Mouse (Mus musculus) layer of hippocampus, adult 2 months (tissue): ENCODE data around the gene Ap4e1. TPM values are rescaled to one million over a fixed set of nuclear protein-coding genes. Genes with fewer than 3 reads are reported as not detected.
"Not testable (repeated sequence)": the region's sequence is repeated elsewhere in the genome, so short reads cannot be mapped to it uniquely, and the experiment has no call there.

Source experiments
- DNase-seq, 2 experiments: peaks; one replicate each; pipeline ENCODE4 v3.0.0; 2022; ENCODE audit warnings: low spot score in 2 of 2
- H3K27ac ChIP-seq: fragments of 200-600 bp; 2 replicates; pipeline ENCODE4 v1.8.1; 2022
- H3K4me3 ChIP-seq: fragments of 200-600 bp; 2 replicates; pipeline ENCODE4 v1.8.1; 2022; ENCODE audit warnings: mild to moderate bottlenecking
- CTCF ChIP-seq: fragments of 200-600 bp; conservative IDR thresholded peaks from 2 replicates; pipeline ENCODE4 v1.8.1; 2022; ENCODE audit warnings: antibody characterized with exemption, mild to moderate bottlenecking, moderate library complexity
- microRNA-seq, 2 experiments: library from miRNA; unstranded; fragments of <30 nt; microRNA quantifications; one replicate each; pipeline ENCODE4 v1.2.0; 2021
- total RNA-seq, 2 experiments: library from RNA; stranded (reverse); gene quantifications; 2 replicates each; pipeline ENCODE4 v1.2.3; 2021

Gene Ap4e1
- total RNA-seq, 2 experiments from 2014 or later = 12.3 to 13.1 TPM

DNA sequence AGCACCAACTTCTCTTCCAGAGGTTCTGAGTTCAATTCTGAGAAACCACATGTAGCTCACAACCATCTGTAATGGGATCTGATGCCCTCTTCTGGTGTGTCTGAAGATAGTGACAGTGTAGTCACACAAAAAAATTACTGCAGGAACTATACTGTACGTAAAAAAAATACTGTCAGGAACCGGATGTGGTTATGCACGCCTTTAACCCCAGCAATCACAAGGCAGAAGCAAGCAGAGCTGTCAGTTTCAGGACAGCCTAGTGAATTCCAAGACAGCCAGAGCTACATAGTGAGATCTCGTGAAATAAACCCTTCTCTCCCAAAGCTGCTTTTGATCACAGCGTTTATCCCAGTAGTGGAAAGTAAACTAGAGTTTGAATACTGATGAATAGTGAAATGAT, 77.7 kb downstream of the Ap4e1 start:
- Histone ChIP-seq H3K27ac (no peak overlapping the region), H3K4me3 (no peak overlapping the region)
- DNase-seq = no peak
- no peak for TF ChIP-seq CTCF

DNA sequence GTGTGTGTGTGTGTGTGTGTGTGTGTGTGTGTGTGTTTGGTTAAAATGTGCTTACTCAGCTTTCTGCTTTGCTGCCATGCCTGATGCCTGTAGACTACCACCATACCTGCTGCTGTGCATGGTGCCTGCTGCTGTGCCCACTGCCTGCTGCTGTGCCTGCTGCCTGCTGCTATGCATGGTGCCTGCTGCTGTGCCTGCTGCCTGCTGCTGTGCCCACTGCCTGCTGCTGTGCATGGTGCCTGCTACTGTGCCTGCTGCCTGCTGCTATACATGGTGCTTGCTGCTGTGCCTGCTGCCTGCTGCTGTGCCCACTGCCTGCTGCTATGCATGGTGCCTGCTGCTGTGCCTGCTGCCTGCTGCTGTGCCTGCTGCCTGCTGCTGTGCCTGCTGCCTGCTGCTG, 81.6 kb downstream of the Ap4e1 start:
- H3K4me3 ChIP-seq, DNase-seq, H3K27ac ChIP-seq: not testable (repeated sequence)

DNA sequence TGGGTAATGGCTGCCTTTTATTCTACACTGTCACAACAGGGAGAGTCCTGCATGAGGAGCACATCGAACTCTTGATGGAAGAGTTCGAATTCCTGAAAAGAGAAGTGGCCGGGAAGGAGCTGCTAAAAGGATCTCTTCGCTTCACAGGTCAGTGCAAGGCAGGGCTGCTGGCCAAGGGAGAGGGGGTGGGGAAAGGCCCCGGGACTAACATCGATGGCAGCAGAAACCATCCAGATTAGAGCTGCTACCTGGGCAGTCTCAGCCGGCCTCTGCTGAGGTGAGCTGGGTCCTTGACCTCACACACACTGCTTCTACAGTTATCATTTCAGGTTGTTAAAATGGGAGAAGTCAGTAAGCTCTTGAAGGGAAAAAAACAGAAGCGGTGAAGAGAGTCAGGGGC, 83.5 kb downstream of the Ap4e1 start:
- DNase-seq = no peak
- no peak overlapping the region for H3K4me3 ChIP-seq
- H3K27ac ChIP-seq = no peak overlapping the region
- TF ChIP-seq CTCF = no peak

DNA sequence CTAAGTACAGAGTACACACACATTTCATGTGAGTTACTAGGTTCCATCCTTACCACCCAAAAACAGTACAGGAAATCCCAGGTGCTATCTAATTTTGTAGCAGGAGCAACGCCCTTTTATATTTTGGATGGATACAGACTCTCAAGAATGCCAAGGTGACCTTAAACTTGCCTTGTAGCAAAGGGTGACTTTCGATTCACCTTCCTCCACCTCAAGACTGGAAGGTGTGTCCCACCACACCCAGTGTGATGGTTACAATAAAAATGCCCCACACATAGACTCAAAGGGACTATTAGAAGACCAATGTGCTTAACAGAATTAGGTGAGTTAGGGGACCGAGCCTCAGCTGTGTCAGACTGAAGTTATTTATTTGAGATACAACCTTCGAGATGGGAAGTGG, 100.5 kb downstream of the Ap4e1 start:
- Histone ChIP-seq H3K27ac (no peak overlapping the region), H3K4me3 (no peak overlapping the region)
- TF ChIP-seq CTCF = no peak
- DNase-seq = no peak

Small RNA genes within 50 kb of the gene (microRNA-seq; reads per million reads assigned to microRNA genes)
- 0 reads per million in 2 experiments for gene Gm24081

Other genes starting within 250 kb of the Ap4e1 start
- 1 to 10 TPM; 3.0 to 3.3 TPM for gene Usp50, start 225.2 kb upstream of the Ap4e1 start, total RNA-seq
- 10 to 100 TPM; 40.6 to 52.0 TPM for gene Trpm7, start 132.5 kb upstream of the Ap4e1 start, total RNA-seq
- gene Sppl2a, start 75.5 kb upstream of the Ap4e1 start, total RNA-seq = 10 to 100 TPM; 28.5 to 29.1 TPM
- gene Blvra, start 61.9 kb downstream of the Ap4e1 start, total RNA-seq = 10 to 100 TPM; 17.3 to 20.2 TPM
- gene Ncaph, start 125.2 kb downstream of the Ap4e1 start, total RNA-seq = 1 to 10 TPM; 1.3 to 1.6 TPM
- 1 to 10 TPM; 2.6 TPM for gene Itpripl1, start 134.7 kb downstream of the Ap4e1 start, total RNA-seq
- gene 1810024B03Rik, start 199.6 kb downstream of the Ap4e1 start, total RNA-seq = 1 to 10 TPM in 1 of 2 experiments, under 1 TPM in 1; 0.91 to 1.1 TPM
- 10 to 100 TPM; 94.9 to 95.2 TPM for gene Snrnp200, start 199.7 kb downstream of the Ap4e1 start, total RNA-seq
- 10 to 100 TPM; 76.1 to 85.1 TPM for gene Ciao1, start 239.1 kb downstream of the Ap4e1 start, total RNA-seq
- gene Tmem127, start 239.2 kb downstream of the Ap4e1 start, total RNA-seq = 10 to 100 TPM; 67.5 to 78.5 TPM